Mouse (Mus musculus): ENCODE data around the gene Rbfox1. TPM values are rescaled to one million over a fixed set of nuclear protein-coding genes. Genes with fewer than 3 reads are reported as not detected.

Rbfox1 gene
- polyA plus RNA-seq, 1 experiment = 1.4 TPM

- no peak overlapping the region for H3K27ac ChIP-seq (ENCODE audit: insufficient read depth, low read length)
- TF ChIP-seq CTCF (IDR thresholded peaks at IDR 0.05; ENCODE audit: borderline replicate concordance, insufficient read depth, low read length) = peak; percentile 50; the same call in 1 of the 2 replicates
- no peak for TF ChIP-seq POLR2A (IDR thresholded peaks at IDR 0.05; ENCODE audit: low read depth, low read length)
- no peaks in the 10 kb centered on the region for H3K4me1 ChIP-seq (ENCODE audit: control insufficient read depth, insufficient read depth, low read length)
- H3K4me3 ChIP-seq (ENCODE audit: insufficient read depth, low read length) = no peak overlapping the region
Measured at GRCm38 (mm10) chr16:6791655-6792054, 906.5 kb downstream of the Rbfox1 start.

GRCm38 (mm10) chr16:6806246-6806645, 921.1 kb downstream of the Rbfox1 start:
- no peak overlapping the region for H3K27ac ChIP-seq (ENCODE audit: insufficient read depth, low read length)
- TF ChIP-seq POLR2A (IDR thresholded peaks at IDR 0.05; ENCODE audit: low read depth, low read length) (no peak), CTCF (IDR thresholded peaks at IDR 0.05; ENCODE audit: borderline replicate concordance, insufficient read depth, low read length) (no peak)
- H3K4me3 ChIP-seq (ENCODE audit: insufficient read depth, low read length) = no peak overlapping the region
- no peaks in the 10 kb centered on the region for H3K4me1 ChIP-seq (ENCODE audit: control insufficient read depth, insufficient read depth, low read length)

- no peak overlapping the region for H3K4me3 ChIP-seq (ENCODE audit: insufficient read depth, low read length)
- TF ChIP-seq POLR2A (IDR thresholded peaks at IDR 0.05; ENCODE audit: low read depth, low read length) (no peak), CTCF (IDR thresholded peaks at IDR 0.05; ENCODE audit: borderline replicate concordance, insufficient read depth, low read length) (no peak)
- H3K4me1 ChIP-seq (ENCODE audit: control insufficient read depth, insufficient read depth, low read length) = no peaks in the 10 kb centered on the region
- H3K27ac ChIP-seq (ENCODE audit: insufficient read depth, low read length) = no peak overlapping the region
Measured at GRCm38 (mm10) chr16:6807835-6808234, 922.7 kb downstream of the Rbfox1 start.

DNA sequence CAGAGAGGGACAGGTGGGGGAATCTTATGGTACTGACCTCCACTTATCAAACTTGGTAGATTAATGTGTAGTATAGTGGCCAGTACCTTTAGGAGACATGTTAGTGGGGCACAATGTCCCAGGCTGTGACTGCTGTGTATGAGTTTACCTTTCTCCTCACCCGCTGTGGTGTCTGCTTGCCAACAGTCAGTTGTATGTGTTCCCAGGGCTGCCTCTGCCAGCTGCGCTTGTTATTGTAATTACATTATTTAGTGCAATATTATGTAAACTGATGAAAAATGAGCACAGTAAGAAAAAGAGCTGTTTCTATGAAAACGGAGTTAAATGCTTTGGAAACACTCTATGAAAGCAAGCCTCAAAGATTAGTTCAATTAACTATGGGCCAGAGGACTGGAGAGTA, 928.7 kb downstream of the Rbfox1 start:
- Histone ChIP-seq H3K27ac (ENCODE audit: insufficient read depth, low read length) (no peak overlapping the region), H3K4me3 (ENCODE audit: insufficient read depth, low read length) (no peak overlapping the region), H3K4me1 (ENCODE audit: control insufficient read depth, insufficient read depth, low read length) (no peaks in the 10 kb centered on the region)
- TF ChIP-seq POLR2A (IDR thresholded peaks at IDR 0.05; ENCODE audit: low read depth, low read length) (no peak), CTCF (IDR thresholded peaks at IDR 0.05; ENCODE audit: borderline replicate concordance, insufficient read depth, low read length) (no peak)

DNA sequence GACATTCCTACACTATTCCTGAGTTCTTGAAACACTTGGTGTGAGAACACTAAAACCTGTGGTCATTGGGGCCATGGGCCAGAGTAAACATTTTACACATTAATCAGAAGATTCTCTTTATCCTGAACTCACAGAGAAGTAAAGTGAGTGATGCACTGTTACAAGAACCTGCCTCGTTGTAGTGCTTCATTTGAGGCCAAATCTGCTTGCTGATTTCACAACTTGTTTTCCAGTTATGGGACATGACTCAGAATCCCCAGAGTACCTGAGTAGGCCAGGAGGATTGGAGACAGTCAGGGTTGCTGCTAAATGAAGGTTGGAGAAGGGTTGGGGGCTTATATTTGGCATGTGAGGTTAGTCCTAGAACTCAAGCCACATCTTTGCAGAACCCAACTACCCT, 936.6 kb downstream of the Rbfox1 start:
- no peak for TF ChIP-seq POLR2A (IDR thresholded peaks at IDR 0.05; ENCODE audit: low read depth, low read length)
- no peak for TF ChIP-seq CTCF (IDR thresholded peaks at IDR 0.05; ENCODE audit: borderline replicate concordance, insufficient read depth, low read length)
- Histone ChIP-seq H3K4me3 (ENCODE audit: insufficient read depth, low read length) (no peak overlapping the region), H3K27ac (ENCODE audit: insufficient read depth, low read length) (no peak overlapping the region), H3K4me1 (ENCODE audit: control insufficient read depth, insufficient read depth, low read length) (no peaks in the 10 kb centered on the region)

DNA sequence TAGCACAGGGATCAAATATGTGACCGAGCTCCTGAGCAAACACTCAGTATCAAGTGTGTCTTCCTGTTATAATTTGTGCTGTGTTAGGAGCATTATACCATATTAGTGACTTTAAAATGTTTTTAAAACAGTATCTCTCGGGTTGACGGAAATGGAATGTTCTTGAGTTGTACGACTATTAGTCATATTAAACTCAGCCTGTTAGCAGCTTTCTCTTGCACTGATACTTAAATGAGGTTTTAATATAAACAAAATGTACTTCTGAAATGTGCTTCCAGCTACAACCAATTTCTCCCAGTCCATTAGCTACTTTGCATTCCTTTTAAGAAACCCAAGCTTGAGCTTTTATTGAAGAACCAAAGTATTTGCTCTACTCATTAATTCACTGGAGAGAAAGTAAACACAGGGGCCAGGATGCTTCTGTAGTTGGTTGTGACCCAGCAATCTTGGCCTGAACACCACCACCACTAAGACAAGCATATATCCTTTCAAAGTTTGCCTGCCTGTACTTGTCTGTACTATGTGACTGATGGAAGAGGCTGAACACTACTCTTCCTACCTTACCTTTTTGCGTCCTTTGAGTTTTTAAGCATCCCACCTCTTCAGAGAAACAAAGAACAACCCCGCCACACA, 944.9 kb downstream of the Rbfox1 start:
- H3K4me3 ChIP-seq (ENCODE audit: insufficient read depth, low read length) = no peak overlapping the region
- no peak overlapping the region for H3K27ac ChIP-seq (ENCODE audit: insufficient read depth, low read length)
- TF ChIP-seq CTCF (IDR thresholded peaks at IDR 0.05; ENCODE audit: borderline replicate concordance, insufficient read depth, low read length) (no peak), POLR2A (IDR thresholded peaks at IDR 0.05; ENCODE audit: low read depth, low read length) (no peak)
- no peaks in the 10 kb centered on the region for H3K4me1 ChIP-seq (ENCODE audit: control insufficient read depth, insufficient read depth, low read length)

DNA sequence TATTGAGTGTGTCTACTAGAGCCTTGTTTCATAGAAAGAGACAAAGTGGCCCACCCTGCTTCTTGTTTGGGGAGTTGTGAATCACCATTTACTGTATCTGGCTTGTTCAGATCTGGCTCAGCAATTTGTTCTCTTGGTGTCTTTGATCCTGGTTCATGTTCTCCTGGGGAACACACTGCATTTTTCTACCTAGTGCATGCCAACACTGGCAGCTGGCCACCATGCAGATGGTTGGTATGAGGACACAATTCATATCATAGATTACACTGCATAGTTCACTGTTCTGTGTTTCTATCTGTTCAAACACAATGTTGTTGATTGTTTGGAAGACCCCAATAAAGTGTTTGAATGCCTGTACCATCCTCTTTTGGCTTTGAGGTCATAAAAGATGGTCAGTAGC, 948.3 kb downstream of the Rbfox1 start:
- Histone ChIP-seq H3K27ac (ENCODE audit: insufficient read depth, low read length) (no peak overlapping the region), H3K4me1 (ENCODE audit: control insufficient read depth, insufficient read depth, low read length) (no peaks in the 10 kb centered on the region), H3K4me3 (ENCODE audit: insufficient read depth, low read length) (no peak overlapping the region)
- TF ChIP-seq CTCF (IDR thresholded peaks at IDR 0.05; ENCODE audit: borderline replicate concordance, insufficient read depth, low read length) (no peak), POLR2A (IDR thresholded peaks at IDR 0.05; ENCODE audit: low read depth, low read length) (no peak)

GRCm38 (mm10) chr16:6835051-6835450, 949.9 kb downstream of the Rbfox1 start:
- no peak overlapping the region for H3K4me3 ChIP-seq (ENCODE audit: insufficient read depth, low read length)
- H3K4me1 ChIP-seq (ENCODE audit: control insufficient read depth, insufficient read depth, low read length) = no peaks in the 10 kb centered on the region
- TF ChIP-seq POLR2A (IDR thresholded peaks at IDR 0.05; ENCODE audit: low read depth, low read length) (no peak), CTCF (IDR thresholded peaks at IDR 0.05; ENCODE audit: borderline replicate concordance, insufficient read depth, low read length) (no peak)
- no peak overlapping the region for H3K27ac ChIP-seq (ENCODE audit: insufficient read depth, low read length)

- TF ChIP-seq POLR2A (IDR thresholded peaks at IDR 0.05; ENCODE audit: low read depth, low read length) (no peak), CTCF (IDR thresholded peaks at IDR 0.05; ENCODE audit: borderline replicate concordance, insufficient read depth, low read length) (peak; percentile 90; the same call in 1 of the 2 replicates)
- Histone ChIP-seq H3K4me3 (ENCODE audit: insufficient read depth, low read length) (no peak overlapping the region), H3K4me1 (ENCODE audit: control insufficient read depth, insufficient read depth, low read length) (peaks cover 9% of the 10 kb centered on the region), H3K27ac (ENCODE audit: insufficient read depth, low read length) (no peak overlapping the region)
Measured at GRCm38 (mm10) chr16:6839299-6839995, 954.3 kb downstream of the Rbfox1 start.

GRCm38 (mm10) chr16:6840007-6840406, 954.9 kb downstream of the Rbfox1 start:
- Histone ChIP-seq H3K4me1 (ENCODE audit: control insufficient read depth, insufficient read depth, low read length) (peaks cover 9% of the 10 kb centered on the region), H3K27ac (ENCODE audit: insufficient read depth, low read length) (no peak overlapping the region), H3K4me3 (ENCODE audit: insufficient read depth, low read length) (no peak overlapping the region)
- TF ChIP-seq CTCF (IDR thresholded peaks at IDR 0.05; ENCODE audit: borderline replicate concordance, insufficient read depth, low read length) (no peak), POLR2A (IDR thresholded peaks at IDR 0.05; ENCODE audit: low read depth, low read length) (no peak)
